Mouse (Mus musculus): ENCODE measurements around the gene Nr1h3.

The Nr1h3 gene

DNA sequence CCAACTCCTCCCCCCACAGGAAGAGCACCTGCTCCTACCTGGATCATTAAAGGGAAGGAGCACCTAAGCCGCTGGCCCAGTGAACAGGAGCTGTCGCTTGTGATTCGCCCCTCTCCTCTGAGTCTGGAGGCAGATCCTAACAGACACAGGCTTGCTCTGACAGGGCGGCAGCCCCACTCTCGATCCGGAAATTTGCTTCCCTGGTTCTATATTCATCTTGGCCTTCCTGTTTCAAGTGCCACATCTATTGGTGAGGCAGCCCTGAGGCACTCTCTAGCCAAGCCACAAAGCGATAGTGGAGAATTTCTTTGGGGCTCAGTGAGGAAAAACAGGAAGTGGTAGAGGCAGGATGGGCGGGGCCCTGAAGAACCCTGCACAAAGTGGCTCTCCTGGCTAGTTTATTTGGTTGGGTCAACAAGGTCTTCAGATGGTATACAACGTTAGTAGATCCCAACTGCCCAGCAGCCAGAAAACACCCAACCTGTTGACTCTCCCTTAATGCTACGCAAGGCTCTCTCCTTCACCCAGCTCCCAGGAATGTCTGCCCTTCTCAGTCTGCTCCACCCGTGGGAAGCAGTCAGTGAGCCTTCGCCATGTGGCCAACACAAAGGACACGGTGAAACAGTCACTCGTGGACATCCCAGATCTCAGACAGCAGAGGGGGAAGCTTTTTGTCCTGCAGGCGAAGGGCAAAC lies 18.8 kb downstream of the Nr1h3 start, which contains the start of gene Madd:
Gene Madd, minus strand, starts transcription at position 127 of the 695 bp plus-strand sequence.
- peak; percentile 90 for DNase-seq

DNA sequence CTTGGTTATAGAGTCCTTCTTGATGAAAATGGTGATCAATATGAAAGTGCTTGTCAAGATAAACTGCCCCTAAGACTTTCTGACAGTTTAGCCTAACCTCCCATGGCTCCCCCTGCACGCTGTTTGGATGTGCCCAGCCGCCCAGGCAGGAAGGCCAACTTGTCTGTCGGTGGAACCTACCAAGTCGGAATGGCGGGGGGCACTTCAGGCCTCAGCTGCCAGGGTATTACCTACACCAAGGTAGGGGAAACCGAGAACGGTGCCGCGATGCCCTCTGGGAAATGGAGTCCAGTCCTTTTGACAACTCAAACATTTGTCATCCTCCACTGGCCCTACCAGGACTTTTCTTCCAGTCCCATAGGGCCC lies 19.5 kb downstream of the Nr1h3 start:
- peak; percentile 99 for DNase-seq

DNA sequence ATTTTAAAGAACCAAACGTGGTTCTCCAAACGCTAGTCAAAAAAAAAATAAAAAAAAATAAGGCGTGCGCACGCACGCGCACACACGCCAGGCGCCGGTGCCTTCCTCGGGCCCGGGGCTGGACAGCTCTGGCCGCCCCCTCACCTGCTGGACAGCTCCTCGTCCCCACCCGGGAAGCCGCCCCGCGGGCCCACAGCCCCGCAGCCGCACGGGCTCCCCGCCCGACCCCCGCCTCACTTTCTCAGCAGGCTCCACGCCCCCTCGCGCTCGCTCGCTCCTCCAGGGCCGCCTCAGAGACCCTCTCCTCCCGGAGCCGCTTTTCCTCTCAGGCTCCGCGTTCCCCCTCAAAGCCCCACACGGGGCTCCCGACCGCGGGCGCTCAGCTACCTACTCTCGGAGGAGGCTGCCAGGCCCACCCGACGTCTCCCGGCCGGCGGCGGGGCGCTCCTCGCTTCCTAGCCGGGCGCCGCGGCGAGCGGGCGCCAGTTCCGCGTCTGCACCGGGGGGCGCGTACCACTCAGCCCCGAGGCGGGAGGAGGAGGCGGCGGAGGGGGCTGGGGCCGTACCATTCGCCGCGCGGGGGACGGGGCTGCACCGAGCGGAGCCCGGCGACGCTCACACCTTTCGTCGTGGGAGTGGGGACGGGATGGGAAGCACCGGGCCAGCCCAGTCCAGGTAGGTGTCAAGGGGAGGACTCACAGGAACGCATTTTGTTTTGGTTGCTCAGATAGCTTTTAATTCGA lies 20.1 kb downstream of the Nr1h3 start:
- DNase-seq, result peak; percentile 70

DNA sequence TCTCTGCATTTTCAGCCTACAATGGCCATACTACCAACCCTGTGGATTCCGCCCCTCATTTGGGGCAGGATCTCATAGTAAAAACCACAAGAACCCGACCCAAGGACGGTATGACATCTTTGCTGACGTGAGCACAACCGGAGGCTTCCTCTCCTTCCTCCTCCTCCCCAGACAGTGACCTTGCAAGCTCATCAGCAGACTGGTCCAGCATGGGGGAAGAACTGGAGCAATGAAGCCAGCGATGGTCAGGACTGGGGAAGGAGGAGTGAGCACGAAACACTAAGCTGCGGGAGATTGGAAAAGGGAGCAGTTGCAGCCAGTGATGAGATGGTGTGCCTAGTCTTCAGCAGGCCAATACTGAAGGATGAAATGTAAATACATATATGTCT lies 20.6 kb downstream of the Nr1h3 start:
- DNase-seq, result no peak

DNA sequence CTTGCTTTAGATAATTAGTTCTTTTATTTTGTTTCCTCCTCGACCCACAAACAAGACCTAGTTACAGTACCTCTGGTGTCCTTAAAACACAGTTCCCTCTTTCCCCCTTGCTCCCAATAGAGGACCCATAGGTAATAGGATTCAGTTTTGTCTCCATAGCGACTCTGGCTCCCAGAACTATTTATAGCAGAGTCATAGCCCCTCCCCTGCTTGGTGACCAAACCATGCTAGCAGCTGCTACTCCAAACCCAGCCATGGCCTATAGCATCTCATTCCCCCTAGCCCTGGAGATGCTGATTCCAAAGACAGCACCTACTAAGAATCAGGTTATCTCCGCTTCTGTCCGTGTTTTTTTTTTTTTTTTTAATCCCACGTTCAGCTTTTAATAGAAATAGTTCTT lies 21.9 kb downstream of the Nr1h3 start:
- DNase-seq, result no peak

DNA sequence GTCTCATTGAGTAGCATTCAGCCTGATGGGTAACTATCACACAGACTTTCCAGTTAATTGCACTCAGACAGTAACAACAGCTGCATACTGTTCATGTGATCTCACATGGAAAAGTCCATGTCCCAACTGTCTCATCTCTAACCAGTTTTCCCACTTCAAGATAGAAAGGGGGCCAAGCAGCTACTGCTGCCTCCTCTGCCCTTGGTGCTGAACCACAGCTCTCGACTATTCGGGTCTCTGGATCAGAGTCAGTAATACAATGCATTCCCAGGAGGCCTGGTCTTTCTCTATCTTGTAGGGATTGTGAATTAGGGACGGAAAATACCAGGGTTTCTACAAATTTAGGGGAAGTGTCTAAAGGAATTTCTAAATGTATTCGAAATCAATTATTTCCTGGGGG lies 22.8 kb downstream of the Nr1h3 start:
- DNase-seq, result no peak

DNA sequence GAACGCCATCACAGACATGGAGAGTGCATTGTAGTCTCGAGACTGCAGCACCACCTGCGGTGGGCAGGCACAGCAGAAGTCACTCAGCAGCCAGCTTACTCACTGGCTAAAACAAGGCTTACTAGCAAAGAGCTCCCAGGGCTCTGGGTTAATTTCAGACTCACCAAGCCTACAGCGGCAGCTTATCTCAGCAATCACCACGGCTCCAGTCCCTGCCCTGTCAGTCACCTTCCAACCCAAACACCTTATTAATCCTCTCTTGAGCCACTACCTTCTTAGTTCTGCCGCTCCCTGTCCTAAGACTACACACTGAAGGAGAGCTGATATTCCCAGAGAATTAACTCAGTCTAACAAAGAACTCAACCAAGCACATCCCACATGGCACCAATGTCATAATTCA lies 26.4 kb downstream of the Nr1h3 start:
- no peak for DNase-seq

DNA sequence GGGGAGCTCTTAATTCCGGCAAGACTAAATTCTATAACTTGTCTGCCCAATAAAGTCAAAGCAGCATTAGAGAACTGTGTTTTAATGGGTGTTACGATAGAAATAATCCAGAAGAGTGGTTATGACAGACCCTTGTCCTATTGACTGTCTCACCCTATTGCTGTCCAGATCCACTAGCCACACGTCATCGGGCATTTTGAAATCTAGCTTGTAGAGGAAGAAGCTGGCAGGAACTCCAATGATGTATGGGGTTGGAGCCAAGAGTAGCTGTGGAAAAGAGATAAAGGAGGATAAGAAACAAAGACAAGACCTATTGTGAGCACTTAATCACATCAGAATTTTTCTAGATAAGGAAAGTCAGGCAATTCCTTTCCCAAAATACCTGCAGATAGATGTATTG lies 27.1 kb downstream of the Nr1h3 start:
- DNase-seq, result no peak

DNA sequence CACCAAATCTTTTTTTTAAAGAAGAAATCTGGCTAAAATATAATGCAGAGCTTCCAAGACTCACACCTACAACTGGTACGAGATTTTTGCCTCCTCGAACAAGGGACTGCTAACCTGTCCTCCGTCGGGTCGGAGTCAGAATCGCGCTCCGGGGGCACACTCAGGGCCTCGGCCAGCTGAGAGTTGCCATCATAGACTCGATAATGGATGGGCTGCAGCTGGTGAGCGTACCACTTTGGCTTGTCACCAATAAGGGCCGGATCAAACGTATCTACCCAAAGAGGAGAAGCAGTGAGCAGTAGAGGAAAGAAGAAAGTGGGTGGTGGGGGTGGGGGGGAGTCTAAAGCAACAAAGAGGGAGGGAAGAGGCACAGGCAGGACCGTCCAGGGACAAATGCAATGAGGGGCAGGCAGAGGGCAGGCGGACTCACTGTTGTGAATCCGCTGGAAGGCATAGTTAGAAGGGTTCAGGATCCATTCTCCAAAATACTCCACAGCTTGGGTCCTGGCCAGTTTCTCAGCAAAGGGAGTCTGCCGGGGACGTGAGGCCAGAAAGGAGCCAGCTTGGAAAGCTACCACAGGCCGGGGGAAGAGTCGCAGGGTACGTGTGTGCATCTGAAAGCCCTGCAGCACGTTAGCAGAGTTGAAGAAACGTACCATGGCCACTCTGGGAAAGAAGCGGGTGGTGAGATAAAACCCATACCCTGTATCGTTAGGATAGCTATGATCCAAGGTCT lies 32.9 kb downstream of the Nr1h3 start:
- DNase-seq, result no peak

DNA sequence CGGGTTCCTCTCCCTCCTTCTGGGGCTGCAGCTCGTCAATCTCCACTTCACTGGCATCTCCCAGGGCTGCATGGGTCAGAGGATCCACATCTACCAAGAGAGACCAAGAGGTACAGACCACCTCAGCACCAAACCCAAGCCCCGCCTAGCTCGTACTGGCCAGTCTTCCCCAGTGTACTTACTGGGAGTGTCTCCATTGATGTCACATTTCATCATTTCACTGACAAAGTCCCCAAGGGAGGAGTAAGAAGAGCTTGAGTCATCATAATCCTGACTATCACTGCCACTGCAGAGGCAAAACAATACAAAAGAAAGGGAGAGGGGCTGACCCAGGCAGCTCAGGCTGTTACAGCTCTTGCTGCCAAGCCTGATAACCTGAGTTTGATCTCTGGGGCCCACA lies 35.0 kb downstream of the Nr1h3 start:
- DNase-seq, result no peak

DNA sequence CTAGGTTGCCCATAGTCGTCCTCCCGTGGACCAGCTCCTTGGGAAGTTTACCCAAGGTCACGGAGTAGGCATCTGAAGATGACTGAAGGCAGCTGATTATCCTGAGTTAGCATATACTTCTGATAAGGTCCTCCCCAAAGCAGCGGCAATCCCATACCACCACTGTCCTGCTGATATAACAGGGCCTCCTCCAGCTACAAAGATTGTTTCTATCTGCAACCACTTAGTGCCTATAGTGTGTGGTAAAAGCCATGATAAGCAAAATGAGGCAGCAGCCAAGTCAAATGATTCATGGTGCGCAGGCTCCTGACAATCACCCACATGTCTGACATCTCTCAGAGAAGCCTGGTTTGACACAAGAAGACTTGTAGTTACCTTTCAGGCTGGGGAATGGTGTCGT lies 37.6 kb downstream of the Nr1h3 start:
- no peak for DNase-seq

DNA sequence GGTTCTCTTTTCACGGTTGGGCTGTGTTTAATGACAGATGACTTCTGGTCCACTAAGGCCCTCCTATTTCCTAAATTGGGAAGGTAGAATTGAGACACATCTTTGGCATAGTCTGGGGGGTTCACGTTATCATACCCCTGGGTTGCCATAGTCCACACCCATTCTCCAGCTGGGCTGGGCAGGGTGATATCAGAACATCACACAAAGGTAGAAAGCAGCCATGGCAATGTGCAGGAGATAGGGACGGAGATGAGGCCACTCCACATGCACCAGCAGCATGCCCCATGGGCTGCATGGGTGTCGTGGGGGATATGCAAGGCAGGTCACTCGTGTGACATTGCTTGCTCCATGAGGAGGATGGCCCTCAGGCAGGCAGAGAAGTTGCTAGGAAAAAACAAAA lies 39.1 kb downstream of the Nr1h3 start:
- DNase-seq, result no peak

DNA sequence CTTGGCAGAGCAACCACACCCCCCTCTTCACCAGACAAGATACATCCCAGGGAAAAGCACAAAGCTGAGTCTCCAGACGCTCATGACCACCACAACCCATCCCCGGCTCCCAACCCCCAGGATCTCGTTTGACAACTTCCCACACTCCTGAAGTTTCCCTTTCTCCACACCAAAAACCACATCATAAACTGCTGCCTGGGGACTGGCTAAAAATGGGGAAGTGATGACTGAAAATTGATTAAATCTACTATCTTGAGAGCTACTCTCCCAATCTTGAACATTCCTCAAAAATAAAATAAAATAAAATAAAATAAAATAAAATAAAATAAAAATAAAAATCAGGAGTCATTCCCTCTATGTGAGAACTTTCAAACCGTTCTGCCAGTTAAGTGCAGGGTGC lies 39.7 kb downstream of the Nr1h3 start:
- DNase-seq, result no peak

DNA sequence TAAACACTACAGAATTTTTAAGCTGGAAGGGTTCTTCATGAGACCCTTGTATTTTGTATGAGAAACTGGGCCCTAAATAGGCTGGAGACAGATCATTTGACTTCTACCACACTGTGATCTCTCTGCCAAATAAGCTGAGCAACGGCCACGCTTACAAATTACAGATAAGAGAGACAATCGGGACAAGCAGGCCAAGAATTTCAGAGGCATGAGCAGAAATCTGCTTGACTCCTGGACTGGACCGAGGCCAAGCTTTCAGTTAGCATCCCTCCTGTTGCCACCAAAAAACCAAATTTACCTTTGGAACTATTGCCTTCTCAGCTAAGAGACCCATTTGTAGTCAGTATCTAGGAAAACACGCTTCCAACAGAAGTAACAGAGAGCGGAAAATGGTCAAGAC lies 42.0 kb downstream of the Nr1h3 start:
- peak; percentile 52 for DNase-seq

DNA sequence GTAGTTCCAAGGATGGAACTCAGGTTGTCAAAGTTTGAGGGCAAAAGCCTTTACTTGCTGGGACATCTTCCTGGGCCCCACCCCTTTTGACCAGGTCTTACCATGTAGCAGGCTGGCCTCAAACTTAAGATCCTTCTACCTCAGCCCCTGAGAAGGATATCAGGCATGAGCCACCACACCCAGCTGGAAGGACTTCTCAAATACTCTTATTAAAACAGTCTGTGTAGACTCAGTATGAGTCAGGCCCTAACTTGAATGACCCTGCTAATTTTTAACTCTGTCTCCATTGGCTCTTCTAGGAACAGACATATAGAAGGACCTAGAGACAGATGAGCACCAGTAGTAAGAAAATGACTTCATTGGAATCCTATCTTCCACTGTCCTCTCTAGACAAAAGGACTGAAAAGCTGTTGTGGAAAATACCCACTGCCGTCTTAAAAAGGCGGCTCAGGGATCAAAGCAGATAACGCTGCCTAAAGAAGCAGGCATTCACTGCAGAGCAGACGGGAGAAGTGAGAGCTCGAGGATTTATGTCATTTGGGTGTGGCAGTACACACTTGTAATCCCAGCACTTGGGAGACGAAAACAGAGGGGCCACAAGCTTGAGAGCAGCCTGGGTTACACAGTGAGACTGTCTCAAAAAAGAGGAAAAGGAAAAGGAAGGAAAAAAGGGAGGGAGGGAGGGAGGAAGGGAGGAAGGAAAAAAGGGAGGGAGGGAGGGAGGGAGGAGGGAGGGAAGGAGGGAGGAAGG lies 45.5 kb downstream of the Nr1h3 start:
- peak; percentile 22 for DNase-seq

DNA sequence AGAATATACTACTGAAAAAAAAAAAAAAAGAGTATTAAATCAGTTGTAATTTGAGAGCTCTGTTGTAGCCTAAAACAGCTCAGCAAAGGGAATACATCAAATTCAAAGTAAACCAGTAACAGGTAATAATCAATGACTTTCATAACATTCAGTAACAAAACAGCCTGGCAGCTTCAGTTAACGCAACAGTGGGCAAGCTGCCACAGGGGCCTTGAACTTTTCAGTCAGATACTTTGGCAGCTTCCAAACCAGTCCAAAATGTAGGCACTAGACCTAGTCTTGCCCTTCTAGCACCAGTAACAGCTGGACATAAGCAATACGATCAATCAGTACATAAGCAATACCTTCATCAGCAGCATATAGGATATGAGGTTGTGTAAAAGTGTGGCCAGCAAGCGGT lies 48.5 kb downstream of the Nr1h3 start:
- DNase-seq, result no peak

DNA sequence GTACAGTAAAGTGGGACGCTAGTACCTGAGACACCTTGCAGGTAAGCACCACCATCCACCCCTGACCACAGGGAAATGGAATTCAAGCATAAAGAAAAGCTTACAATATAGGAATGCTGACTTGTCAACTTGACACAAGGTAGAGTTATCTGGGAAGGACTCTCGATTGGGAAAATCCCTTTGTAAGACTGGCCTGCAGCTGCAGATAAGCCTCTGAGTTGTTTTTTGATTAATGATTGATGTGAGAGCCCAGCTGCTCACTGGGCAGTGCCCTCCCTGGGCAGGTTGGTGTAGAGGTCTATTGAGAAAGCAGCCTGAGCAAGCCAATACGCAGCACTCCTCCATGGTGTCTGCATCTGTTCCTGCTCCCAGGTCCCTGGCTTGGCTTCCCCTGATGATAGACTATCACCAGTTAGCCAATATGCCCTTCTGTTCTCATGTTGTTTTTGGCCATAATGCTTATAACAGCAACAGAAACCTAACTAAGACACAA lies 49.7 kb downstream of the Nr1h3 start:
- no peak for DNase-seq

DNA sequence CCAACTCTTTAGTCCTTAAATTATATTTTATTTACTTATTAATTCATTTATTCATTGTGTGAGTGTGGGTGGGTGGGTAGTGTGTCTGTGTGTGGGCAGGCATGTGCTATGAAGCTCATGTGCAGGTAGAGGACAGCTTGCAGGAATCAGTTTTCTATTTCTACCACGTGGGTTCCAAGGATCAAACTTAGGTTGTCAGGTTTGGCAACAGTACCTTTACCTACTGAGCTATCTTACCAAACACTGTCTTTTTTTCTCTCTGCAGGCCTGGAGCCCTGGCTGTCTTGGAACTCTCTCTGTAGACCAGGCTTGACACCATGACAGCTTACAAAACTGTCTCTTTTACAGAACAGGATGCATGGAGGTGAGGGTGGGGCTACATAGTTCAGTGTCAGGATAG lies 51.3 kb downstream of the Nr1h3 start:
- DNase-seq, result no peak

DNA sequence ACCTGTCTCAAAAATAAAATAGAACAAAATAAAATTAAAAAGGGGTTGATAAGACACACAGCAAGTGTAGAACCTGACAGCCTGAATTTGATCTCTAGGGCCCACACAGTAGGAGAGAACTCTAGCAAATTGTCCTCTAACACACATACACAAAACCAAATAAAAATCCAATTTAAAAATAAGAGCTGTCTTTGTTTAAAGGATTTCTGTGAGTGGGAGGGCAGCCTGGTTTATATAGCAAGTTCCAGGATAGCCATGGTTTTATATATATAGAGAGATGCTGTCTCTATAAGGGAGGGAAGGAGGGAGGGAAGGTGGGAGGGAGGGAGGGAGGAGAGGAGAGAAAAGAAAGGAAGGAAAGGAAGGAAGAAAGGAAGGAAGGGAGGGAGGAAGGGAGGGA lies 54.5 kb downstream of the Nr1h3 start:
- no peak for DNase-seq

DNA sequence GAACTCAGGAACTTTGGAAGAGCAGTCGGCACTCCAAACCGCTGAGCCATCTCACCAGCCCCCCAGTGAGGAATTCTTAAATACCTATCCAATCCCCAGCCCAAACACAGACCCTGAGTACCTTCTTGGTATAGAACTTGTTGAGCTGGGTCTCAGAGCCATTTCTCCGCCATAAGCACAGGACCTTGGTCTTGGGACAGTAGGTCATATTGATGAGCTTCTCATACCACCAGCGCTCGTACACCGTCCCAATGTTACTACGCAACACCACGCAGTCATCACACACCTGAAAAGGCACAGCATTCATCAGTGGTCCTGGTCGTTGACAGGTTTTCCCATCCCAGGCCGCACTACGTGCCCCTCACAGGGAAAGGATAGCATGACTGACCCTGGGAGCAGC lies 59.2 kb downstream of the Nr1h3 start:
- DNase-seq, result no peak

DNA sequence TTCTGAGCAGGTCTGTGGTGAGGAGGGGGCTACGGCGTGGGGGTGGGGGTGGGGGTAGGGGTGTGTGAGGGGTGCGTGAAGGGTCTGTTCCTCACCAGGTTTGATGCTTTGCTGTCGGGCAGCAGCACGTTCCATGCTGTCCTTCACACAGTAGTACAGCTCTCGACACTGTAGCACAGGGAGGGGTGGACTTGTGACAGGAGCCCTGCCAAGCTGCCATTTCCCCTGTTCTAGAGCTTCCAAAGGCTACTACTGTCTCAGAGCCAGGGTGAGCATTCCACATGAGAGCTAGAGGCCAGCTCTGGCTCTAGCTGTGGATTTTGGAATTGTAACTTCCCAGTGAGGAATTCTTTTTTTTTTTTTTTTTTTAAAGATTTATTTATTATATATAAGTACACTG lies 59.7 kb downstream of the Nr1h3 start:
- no peak for DNase-seq

DNA sequence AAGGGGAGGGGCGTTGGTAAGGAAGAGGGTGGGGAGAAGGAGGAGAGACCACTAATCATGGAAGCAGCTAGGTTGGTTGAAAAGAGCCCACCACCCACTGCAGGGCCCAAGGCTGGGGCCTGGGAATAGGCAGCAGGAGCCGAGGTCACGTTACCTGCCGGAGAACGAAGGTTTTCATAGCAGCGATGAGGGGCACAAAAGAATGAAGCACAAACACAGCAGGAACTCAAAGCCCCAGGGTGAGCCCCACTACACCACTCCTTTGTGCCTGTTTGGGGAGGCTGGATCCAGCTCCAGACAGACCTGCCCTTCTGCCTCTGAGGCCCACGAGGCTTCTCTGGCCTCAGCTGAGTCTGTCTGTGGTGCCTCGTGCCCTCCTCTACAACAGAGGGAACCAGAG lies 62.9 kb downstream of the Nr1h3 start:
- no peak for DNase-seq

DNA sequence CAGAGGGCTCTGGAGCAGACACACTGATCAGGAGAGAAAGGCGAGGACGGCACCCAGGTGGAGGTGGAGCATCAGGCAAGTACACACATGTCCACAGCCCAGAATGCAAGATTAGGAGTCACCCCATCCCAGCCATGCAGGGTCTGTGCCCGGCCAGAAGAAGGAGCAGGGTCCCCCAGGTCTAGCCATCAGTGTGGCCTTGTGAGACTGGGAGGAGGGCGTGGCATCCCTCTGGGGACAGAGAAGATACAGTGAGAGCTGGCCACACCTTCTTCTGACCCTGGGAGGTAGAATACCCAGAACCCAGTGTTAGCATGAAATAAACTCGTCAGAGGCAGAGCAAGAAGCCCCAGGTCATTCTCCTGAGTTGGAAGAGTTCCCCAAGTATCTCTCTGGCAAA lies 63.3 kb downstream of the Nr1h3 start:
- DNase-seq, result no peak
